Mouse (Mus musculus) testis, postnatal 14 days (tissue): ENCODE results near the gene Lpar4.

Experiments
- DNase-seq: peaks from one replicate; pipeline ENCODE4 v3.0.0; 2021; ENCODE audit warnings: low spot score

The Lpar4 gene

DNA sequence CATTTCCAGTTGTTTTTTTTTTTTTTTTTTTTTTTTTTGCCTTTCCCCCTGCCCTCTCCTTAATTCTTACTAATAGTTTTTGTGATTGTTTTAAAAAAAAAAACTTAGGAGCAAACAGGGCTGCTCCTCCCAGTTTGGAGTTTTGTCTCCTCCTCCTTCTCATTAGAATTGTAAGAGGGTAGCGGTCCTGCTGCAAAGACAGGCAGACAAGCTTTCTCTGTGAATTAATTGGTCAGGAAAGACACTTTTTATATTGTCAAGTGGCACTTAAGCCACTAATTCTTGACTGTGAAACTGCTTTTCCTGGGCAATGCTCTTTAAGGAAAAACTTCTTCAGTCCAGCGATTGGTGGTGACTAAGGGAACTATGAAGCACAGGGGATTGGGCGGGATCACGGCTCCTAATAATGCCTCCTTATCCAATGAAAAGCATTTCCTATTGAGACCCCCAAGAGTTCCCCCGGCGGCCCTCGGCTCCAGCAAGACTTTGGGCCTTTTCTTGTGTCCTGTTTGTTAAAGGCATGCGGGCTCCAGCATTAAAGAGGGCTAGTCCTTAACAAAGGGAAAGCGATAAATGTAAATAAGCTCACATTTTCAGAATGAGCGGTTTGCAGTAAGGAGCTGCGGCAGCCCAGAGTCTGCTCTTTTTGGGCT, at the start of gene Lpar4:
Gene Lpar4, plus strand, starts transcription at position 451 of the 653 bp plus-strand sequence.
- DNase-seq: peak; percentile 3

DNA sequence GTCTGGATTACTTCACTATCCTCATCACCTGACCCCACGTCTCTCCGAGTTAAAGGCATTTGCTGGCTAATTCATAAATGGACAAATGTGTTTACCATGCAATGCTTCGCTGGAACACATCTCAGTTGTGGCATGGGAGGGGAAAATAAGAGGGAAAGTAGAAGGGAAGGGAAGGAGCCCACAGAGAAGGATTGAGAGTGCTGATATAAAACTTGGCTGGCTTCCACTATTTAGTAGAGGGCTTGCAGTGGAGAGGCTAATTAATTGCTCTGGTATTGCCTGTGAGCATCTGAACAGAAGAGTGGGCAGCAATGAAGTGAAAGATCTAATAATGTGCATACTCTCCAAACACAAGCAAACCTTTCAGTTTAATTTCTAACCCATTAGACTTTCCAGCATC, 49.0 kb upstream of the Lpar4 start:
- no peak for DNase-seq

DNA sequence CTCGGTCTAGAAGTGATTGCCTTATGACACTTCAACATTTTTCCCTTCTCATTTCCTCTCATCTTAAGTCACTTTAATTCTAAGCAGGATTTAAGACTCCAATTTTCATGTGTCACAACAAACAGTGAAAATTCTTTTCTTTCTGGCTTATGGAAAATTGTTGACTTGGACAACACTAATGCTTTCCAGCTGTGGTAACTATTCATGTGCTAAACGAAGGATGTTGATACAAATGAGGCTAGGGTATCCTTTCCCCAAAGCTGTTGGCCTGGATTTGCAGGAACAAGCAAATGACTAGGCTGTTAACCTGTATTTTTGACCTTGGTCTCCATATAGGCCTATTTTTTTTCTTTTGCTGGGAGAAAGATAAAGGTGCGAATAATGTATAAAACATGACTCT, 48.5 kb upstream of the Lpar4 start:
- no peak for DNase-seq

DNA sequence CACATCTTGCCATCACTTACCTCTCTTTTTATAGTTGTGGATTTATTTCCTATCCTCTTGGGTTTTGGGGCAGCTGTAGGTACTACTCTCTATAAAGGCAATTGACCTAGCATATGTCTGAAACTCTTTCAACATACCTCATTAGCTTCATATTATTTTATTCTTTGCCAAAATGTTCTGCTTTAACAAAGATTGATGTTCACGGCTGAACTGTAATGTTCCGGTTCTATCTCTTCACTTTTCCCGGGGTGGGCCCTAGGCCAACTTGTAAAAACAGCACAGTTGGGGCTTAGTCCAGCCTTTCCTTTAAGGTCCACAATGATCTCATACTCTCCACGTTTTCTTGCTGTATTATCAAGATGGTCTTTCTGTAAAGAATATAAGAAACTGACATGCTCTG, 48.1 kb upstream of the Lpar4 start:
- no peak for DNase-seq

DNA sequence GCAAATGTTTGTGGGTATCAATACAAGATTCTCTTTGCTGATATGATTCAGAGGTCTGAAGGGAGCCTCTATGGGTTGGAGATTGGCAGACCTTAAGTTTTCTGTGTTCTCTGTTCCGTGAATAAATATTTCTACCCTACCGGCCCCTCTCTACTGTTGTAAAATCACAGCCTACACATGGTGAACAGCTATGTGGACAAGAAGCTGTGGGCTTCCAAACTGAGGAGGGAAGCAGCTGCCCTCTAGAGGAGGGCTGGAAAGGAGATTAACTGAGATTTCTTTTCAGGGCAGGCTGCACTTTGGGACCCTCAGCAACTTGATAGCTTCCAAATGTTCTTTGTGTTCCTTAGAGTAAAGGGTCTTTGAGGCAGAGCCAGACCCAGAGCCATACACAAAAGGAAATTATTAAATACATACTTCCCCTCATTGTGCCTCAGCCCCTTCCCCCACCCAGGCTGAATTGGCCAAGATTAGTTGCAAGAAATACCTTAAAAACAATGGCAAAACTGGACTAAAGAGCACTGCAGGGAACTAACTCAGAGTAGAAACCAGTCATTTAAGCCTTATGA, 22.6 kb upstream of the Lpar4 start:
- DNase-seq: no peak

DNA sequence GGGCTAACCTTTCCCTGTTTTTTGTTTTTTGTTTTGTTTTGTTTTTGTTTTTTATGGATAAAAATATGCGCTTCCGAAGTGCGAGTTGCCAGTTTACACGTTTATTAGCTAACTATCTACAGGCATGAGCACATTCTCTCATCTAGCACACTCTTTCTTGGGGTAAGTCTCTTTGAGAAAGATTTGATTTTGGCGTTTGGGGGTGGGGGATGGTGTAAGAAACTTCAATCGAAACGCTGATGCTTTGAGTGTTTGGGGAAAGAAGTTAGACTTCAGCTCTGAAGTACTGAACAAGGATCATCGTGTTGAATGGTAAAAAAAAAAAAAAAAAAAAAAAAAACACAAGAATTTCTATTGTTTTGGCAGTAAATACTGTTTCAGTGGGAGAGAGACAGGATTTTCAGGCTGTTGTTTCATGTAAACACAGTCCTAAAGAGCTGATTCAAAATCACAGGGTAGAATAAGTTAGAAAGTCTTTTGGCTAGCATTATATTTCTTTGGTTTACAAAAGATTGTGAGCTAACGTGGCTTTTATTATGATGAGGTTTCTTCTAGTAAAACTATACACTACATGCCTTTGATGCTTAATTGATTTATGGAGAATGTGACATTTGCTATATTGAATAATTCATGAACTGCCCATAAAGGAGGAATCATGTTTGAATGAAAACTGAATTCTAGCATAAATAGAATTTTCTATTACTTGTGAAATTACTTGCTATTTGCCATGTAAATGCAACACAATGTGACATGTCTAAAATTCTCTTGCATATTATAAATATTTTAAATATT, 599 bp downstream of the Lpar4 start:
- DNase-seq: no peak

DNA sequence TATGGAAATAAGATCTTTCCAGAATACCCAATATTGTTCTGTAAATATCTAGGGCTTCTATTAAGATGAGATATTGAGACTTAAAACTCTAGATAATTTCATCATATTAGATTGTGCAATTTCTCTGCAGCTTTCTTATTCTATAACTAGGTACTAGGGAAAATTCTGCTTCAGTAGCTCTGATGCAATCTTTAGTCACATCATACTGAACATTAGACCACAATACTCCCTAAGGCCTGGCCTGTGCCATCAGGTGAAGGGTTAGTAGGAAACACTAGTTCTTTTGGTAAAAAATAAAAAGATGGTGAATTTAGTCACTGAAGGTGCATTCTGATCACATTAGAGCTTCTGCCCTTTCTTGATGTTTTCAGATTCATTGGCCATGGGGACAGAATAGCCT, 4.1 kb downstream of the Lpar4 start:
- no peak for DNase-seq

DNA sequence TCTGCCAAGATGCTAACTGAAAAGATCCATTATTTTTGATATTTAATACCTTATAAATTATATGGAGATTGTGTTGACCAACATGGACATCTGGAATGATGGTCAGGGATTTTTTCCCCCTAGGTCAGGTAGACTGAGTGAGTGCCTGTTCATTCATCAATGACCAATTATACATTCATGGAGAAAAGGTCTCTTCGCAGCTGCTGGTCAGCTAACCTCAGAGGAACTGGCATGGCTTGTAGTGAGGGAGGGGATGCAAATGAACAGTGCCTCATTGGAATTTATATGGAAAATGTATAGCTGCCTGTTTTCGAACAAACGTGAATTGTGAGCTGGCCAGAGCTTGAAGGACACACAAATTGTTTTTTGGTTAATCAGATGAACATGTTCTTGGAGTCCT, 18.9 kb downstream of the Lpar4 start:
- DNase-seq: no peak

DNA sequence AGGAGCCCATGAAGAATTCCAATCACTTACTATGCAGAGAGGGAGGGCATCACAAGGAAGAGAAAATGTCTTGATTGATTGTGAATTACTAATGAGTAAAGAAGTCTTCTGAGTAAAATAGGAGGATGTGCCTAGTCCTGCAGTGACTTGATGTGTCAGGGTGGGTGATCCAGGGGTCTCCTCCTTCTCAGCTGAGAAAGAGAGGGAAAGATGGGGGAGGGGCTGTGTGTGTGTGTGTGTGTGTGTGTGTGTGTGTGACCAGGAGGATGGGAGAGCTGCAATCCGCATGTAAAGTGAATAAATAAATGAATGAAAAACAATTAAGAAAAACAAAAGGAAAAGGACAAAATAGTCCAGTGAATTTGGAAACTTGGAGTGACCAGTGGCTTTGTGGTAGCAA, 30.1 kb downstream of the Lpar4 start:
- no peak for DNase-seq

DNA sequence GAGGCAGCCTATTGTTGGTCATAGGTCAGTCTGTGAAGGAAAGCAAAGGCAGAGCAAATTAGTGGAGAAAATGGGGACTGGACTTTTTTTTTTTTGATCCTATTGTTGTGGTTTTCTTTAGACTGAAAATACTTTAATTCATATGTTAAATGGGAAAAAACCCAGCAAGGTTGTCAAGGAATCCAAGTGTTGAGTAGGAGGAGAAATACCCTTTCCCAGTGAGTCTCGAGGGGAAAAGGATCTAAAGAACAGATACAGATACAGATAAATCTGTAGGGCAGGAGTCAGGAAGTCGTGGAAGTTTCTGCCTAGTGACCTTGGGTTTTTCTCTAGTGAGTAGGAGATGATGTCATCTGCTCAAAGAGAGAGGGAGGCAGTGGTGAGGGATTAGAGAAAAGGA, 30.6 kb downstream of the Lpar4 start:
- DNase-seq: no peak

DNA sequence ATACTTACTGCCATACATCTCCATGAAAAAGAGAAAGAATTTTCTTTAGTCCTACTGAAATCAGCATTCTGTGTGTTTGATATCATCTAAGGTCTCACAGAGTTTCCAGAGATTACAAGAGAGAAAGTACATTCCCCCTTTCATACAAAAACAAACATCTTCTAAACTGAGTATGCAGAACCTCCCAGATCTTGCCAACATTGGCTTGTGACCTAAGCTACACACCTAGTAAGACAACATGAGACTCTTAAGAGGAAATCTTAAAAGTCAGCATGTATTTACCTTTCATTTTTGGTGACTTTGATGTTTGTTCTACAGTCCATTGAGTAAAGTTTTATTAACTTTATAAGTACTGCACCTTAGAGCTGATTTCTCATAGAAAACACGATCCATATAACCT, 33.4 kb downstream of the Lpar4 start:
- no peak for DNase-seq

DNA sequence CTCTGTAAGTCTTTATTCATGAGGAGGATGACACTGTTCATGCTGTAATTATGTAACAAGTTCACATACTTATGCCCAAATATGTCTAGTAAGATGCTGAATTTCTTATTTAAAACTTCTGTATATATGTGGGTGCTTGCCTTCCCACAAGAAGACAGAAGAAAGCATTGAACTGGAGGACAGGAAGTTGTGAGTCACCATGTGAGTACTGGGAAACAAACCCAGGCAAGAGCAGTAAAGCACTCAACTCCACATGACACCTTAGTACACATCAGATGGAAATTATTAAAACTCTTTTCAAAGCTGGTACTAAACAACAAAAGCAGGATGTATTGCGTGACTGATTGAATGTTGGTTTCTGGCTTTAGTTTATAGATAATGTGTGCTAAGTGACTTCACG, 41.8 kb downstream of the Lpar4 start:
- DNase-seq: no peak

DNA sequence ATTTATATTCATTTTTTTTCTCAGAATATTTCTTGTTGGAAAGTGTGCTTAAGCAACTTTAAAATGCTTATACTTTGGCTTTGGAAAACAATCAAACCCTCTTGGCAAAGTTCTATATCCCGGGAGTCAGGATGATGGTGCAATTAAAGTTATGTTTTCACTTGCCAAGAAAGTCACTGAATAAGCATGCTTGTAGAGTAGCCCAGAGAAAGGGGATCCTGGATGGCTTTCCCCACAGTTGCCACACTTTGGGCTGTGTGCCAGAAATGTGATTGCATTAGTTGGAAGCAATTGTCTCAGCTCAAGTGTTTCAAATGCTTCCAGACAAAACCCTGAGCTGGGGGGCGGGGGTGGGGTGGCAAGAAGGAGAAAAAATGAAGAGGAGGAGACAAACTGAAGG, 43.9 kb downstream of the Lpar4 start:
- DNase-seq: no peak
